In the genomic region with DNA sequence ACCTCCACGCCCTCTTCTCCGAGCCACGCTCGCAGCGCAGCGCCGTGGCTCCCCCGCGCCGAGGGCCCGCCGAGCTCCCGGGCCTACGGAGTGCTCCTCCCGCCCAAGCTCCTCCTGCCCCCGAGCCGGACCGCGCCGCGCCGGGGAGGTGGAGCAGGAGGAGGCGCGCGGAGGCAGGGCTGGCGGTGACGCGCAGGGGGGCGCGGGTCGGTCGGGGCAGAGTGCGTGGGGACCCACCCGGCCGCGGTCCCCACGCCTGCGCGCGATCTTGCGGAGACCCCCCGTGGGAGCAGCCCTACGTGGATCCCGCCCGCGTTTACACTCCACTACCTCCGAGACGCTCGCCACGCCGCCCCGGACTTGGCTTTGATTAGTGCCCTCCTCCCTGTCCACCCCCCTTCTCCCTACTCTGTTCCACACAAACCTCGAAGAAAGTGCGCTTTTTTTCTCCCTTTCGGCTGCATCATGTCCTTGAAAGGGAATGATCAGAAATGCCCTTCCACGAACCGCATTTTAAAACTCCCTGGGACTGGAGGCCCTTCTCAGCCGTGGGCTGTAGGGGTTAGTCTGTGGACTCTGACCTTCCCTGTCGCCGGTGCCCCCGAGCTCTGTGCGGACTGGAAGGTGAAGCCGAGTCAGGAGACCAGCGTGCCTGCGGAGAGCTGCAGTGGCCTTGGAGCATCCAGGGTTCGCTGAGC, we compare ENCODE assay signal across 8 mouse cellular contexts. TPM values are rescaled to one million over a fixed set of nuclear protein-coding genes. Genes with fewer than 3 reads are reported as not detected.
DNase-seq lines count a peak whose midpoint lies in the region; ATAC-seq lines count a peak whose summit lies in the region.

A gene (minus strand): TSS at position 623 of the 698 bp plus-strand sequence.

- H3K4me3 ChIP-seq in liver, embryonic 12.5 days: peak within 1 kb of the TSS; percentile 58
- peak within 1 kb of the TSS; percentile 78 for H3K4me3 ChIP-seq in neural tube, embryonic 13.5 days

- 1% methylated on average over 66 of the region's 66 CpGs for WGBS in liver, embryonic 12.5 days (ENCODE audit: insufficient replicate concordance)
- under 1% methylated on average over 63 of the region's 66 CpGs for WGBS in neural tube, embryonic 13.5 days

- H3K9me3 ChIP-seq in liver, embryonic 12.5 days (replicated peaks): no peaks in the 10 kb centered on the region
- H3K9me3 ChIP-seq in neural tube, embryonic 13.5 days: no peaks in the 10 kb centered on the region

- peaks cover 38% of the 10 kb centered on the region for H3K27me3 ChIP-seq in liver, embryonic 12.5 days (replicated peaks)
- peaks cover 8% of the 10 kb centered on the region; the same call in 1 of the 2 replicates for H3K27me3 ChIP-seq in neural tube, embryonic 13.5 days

- peak within 1 kb of the TSS; percentile 71 for H3K27ac ChIP-seq in liver, embryonic 12.5 days
- H3K27ac ChIP-seq in neural tube, embryonic 13.5 days (replicated peaks): 0 out of 2 replicates have a peak within 1 kb of the TSS, but pooled peaks have one; percentile 38

- no peaks in the 10 kb centered on the region for H3K4me1 ChIP-seq in liver, embryonic 12.5 days
- peaks cover 16% of the 10 kb centered on the region for H3K4me1 ChIP-seq in neural tube, embryonic 13.5 days (replicated peaks)

- peak; percentile 28 to 45 for DNase-seq in left cerebral cortex, adult 18-20 months (ENCODE audit: low spot score in 2 of 2)
- no peak for DNase-seq in left cerebral cortex, adult 11 months (ENCODE audit: low spot score)
- DNase-seq in embryo, embryonic 9.5 days (ENCODE audit: extremely low spot score): peak; percentile 74
- DNase-seq in heart, adult 18-20 months: peak; percentile 36 to 43
- peak; percentile 74 for DNase-seq in kidney, adult 18-20 months
- peak; percentile 38 to 64 for DNase-seq in urinary bladder, postnatal 4 days (ENCODE audit: low spot score in 2 of 2)

- no peaks in the 10 kb centered on the region for H3K36me3 ChIP-seq in liver, embryonic 12.5 days
- H3K36me3 ChIP-seq in neural tube, embryonic 13.5 days: no peaks in the 10 kb centered on the region

- peak within 1 kb of the TSS; percentile 61 for H3K9ac ChIP-seq in liver, embryonic 12.5 days
- H3K9ac ChIP-seq in neural tube, embryonic 13.5 days: peak within 1 kb of the TSS; percentile 90

- peak; percentile 67 for ATAC-seq in liver, embryonic 12.5 days
- peak; percentile 93 for ATAC-seq in neural tube, embryonic 13.5 days (ENCODE audit: low read depth)

- H3K4me2 ChIP-seq in liver, embryonic 12.5 days: peak within 1 kb of the TSS; percentile 68
- peak within 1 kb of the TSS; percentile 93 for H3K4me2 ChIP-seq in neural tube, embryonic 13.5 days

RNA-seq across cellular contexts. Expression of the gene that starts here (rescaled TPM):
- 10 to 100 TPM in 1 of 2 experiments, 1 to 10 TPM in 1; 8.4 to 10.7 TPM for total RNA-seq in left cerebral cortex, adult 18-20 months (2021)
- total RNA-seq in heart, adult 18-20 months (2021): 1 to 10 TPM in 1 of 2 experiments, under 1 TPM in 1; 0.45 to 1.1 TPM
- polyA plus RNA-seq in liver, embryonic 12.5 days (2016; fragmentation: Nextera tagmentation; extraction: Ambion mirVana): 5.9 and 7.2 TPM in 2 replicates
- polyA plus RNA-seq in neural tube, embryonic 13.5 days (2015; fragmentation: Nextera tagmentation; extraction: Ambion mirVana): 6.0 and 6.2 TPM in 2 replicates

Comparison
In these comparisons a context has a peak if more than half of its experiments do, and no peak if none do; other contexts are left out.
1. RNA of the gene that starts here (total RNA-seq): 8.4 to 10.7 TPM in left cerebral cortex, adult 18-20 months; 0.45 to 1.1 TPM in heart, adult 18-20 months; every median in the first group is over 4 times any median in the second.